Mouse (Mus musculus) midbrain, embryonic 12.5 days (tissue): ENCODE data around the gene Tnf. TPM values are rescaled to one million over a fixed set of nuclear protein-coding genes. Genes with fewer than 3 reads are reported as not detected.
"Not testable (repeated sequence)": the region's sequence is repeated elsewhere in the genome, so short reads cannot be mapped to it uniquely, and the experiment has no call there.

Source experiments
- ATAC-seq: fragments of 200-750 bp; cut with Nextera tagmentation; 2 replicates; pipeline ENCODE4 v1.8.0; 2017; ENCODE audit warnings: low read depth, moderate TSS enrichment, moderate library complexity; ENCODE audit not compliant: low FRiP score
- H3K27ac ChIP-seq: fragments of 300-500 bp; sonication (generic); replicated peaks from 2 replicates; pipeline ENCODE4 v1.5.1; 2016; ENCODE audit warnings: mild to moderate bottlenecking
- H3K27me3 ChIP-seq: fragments of 300-500 bp; sonication (generic); 2 replicates; pipeline ENCODE4 v1.6.1; 2016; ENCODE audit warnings: mild to moderate bottlenecking
- H3K36me3 ChIP-seq: fragments of 300-500 bp; sonication (generic); 2 replicates; pipeline ENCODE4 v1.6.1; 2016
- H3K4me1 ChIP-seq: fragments of 300-500 bp; sonication (generic); 2 replicates; pipeline ENCODE4 v1.6.1; 2016
- H3K4me2 ChIP-seq: fragments of 300-500 bp; sonication (generic); replicated peaks from 2 replicates; pipeline ENCODE4 v1.6.1; 2016; ENCODE audit warnings: mild to moderate bottlenecking, moderate library complexity
- H3K4me3 ChIP-seq: fragments of 300-500 bp; sonication (generic); 2 replicates; pipeline ENCODE4 v1.5.1; 2016; ENCODE audit warnings: mild to moderate bottlenecking
- H3K9ac ChIP-seq: fragments of 300-500 bp; sonication (generic); replicated peaks from 2 replicates; pipeline ENCODE4 v1.6.1; 2016; ENCODE audit warnings: mild to moderate bottlenecking, moderate library complexity
- H3K9me3 ChIP-seq: fragments of 300-500 bp; sonication (generic); 2 replicates; pipeline ENCODE4 v1.6.1; 2016; ENCODE audit warnings: mild to moderate bottlenecking
- WGBS: fragments of 180-500 bp; shearing (Covaris S2); methylation state at CpG from one replicate; pipeline ENCODE4 v1.1.7; 2016; 5-methylcytosine and 5-hydroxymethylcytosine counted together
- polyA plus RNA-seq: library from polyadenylated mRNA; unstranded; fragments of >200 nt; fragmentation: Nextera tagmentation; extraction: Ambion mirVana; gene quantifications from 2 replicates; pipeline ENCODE4 v1.2.1, GENCODE M21; 2016

Tnf gene
- polyA plus RNA-seq, 1 experiment from 2014 or later, result not detected

GRCm38 (mm10) chr17:35241305-35242014 is 39.7 kb upstream of the Tnf start, which contains the start of gene Ddx39b:
Gene Ddx39b (plus strand): TSS chr17:35241746.
- Histone ChIP-seq H3K4me2 (peak within 1 kb of the TSS; percentile 89), H3K9ac (peak within 1 kb of the TSS; percentile 100), H3K4me1 (peaks cover 49% of the 10 kb centered on the region), H3K36me3 (peaks cover 36% of the 10 kb centered on the region), H3K27me3 (no peaks in the 10 kb centered on the region), H3K4me3 (peak within 1 kb of the TSS; percentile 97), H3K27ac (peak within 1 kb of the TSS; percentile 98), H3K9me3 (no peaks in the 10 kb centered on the region)
- peak; percentile 90 for ATAC-seq
- WGBS, result under 1% methylated on average over 61 of the region's 69 CpGs

DNA sequence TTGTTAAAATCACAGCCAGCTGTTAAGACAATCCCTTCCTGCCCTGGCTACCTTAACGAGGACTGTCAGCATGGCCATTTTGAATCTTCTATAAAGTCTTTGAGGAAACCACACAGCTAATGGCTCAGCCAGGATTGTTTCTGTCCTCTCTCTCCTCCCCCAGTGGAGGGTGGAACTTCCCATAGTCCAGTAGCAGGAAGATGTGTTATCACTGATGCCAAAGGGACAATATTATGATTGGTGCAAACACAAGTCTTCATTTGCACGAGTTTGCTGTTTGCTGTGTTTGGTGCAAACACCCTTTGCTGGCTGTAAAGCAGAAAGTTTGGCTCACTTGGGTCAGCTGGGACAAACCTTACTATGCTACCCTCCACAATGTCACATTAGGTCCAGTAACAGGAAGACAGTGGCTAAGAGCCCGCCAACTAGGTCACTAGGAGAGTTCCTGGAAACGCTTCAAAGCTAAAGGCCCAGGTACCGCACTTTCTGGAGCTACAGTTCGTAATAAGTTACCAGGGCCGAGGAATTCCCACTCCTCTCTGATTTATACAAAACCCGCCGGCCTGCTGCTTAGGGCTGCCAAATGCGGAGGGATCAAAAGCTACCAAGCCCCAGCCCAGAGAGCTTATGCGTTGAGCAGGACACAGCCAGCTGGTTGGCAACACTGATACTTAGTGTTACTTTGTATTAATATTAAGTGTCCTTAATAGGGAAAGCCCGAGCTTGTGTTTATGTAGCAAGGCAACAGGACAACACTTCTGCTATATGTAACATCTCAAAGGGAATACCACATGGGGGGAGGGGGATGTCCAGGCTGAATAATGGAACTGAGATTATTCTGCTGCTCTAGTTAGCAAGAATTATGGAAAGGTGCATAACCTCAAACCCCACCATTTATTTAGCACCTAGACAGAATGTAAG is 38.8 kb upstream of the Tnf start:
- peaks cover 28% of the 10 kb centered on the region for H3K36me3 ChIP-seq
- peak overlapping the region; percentile 97 for H3K4me3 ChIP-seq
- 31% methylated on average over 12 of the region's 12 CpGs for WGBS
- no peaks in the 10 kb centered on the region for H3K27me3 ChIP-seq
- peak overlapping the region; percentile 98 for H3K27ac ChIP-seq
- ATAC-seq, result peak; percentile 5; the same call in 1 of the 2 replicates
- H3K9me3 ChIP-seq, result no peaks in the 10 kb centered on the region
- peak overlapping the region; percentile 89 for H3K4me2 ChIP-seq
- peaks cover 44% of the 10 kb centered on the region for H3K4me1 ChIP-seq
- peak overlapping the region; percentile 100 for H3K9ac ChIP-seq

GRCm38 (mm10) chr17:35239700-35240099 is 37.9 kb upstream of the Tnf start:
- WGBS, result 87% methylated on average over 5 of the region's 5 CpGs
- Histone ChIP-seq H3K4me1 (peaks cover 38% of the 10 kb centered on the region), H3K9me3 (no peaks in the 10 kb centered on the region), H3K27me3 (no peaks in the 10 kb centered on the region), H3K4me2 (no peak overlapping the region), H3K36me3 (peaks cover 18% of the 10 kb centered on the region), H3K4me3 (no peak overlapping the region), H3K27ac (no peak overlapping the region), H3K9ac (no peak overlapping the region)
- no peak for ATAC-seq

DNA sequence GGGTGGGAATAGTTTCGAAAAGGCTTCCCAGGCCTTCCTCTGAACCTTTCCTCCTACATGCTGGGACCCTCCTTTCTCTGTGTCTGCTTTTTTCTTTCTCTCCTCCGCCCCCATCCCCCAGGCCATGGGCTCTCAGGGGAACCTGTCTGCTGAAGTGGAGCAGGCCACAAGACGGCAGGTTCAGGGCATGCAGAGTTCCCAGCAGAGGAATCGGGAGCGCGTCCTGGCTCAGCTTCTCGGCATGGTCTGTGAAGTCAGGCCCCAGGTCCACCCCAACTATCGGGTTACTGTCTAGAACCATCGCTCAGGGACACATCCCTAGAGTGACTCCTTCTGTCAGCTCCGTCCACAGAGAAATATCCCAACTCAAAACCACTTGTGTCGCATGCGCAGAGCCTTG is 35.7 kb upstream of the Tnf start:
- Histone ChIP-seq H3K27me3 (no peaks in the 10 kb centered on the region), H3K4me3 (no peak overlapping the region), H3K9ac (no peak overlapping the region), H3K4me1 (peaks cover 33% of the 10 kb centered on the region), H3K4me2 (0 out of 2 replicates have a peak overlapping the region, but pooled peaks have one; percentile 86), H3K9me3 (no peaks in the 10 kb centered on the region), H3K27ac (no peak overlapping the region), H3K36me3 (peaks cover 11% of the 10 kb centered on the region; the same call in 1 of the 2 replicates)
- no peak for ATAC-seq
- 85% methylated on average over 12 of the region's 12 CpGs for WGBS

- no peaks in the 10 kb centered on the region for H3K27me3 ChIP-seq
- peak overlapping the region; percentile 86 for H3K4me2 ChIP-seq
- ATAC-seq, result no peak
- peak overlapping the region; percentile 86 for H3K9ac ChIP-seq
- H3K27ac ChIP-seq, result peak overlapping the region; percentile 95
- peaks cover 33% of the 10 kb centered on the region for H3K4me1 ChIP-seq
- WGBS, result 79% methylated on average over 9 of the region's 9 CpGs
- H3K9me3 ChIP-seq, result no peaks in the 10 kb centered on the region
- peak overlapping the region; percentile 66 for H3K4me3 ChIP-seq
- H3K36me3 ChIP-seq, result peaks cover 11% of the 10 kb centered on the region; the same call in 1 of the 2 replicates
Observed at GRCm38 (mm10) chr17:35236996-35237395, 35.2 kb upstream of the Tnf start.

DNA sequence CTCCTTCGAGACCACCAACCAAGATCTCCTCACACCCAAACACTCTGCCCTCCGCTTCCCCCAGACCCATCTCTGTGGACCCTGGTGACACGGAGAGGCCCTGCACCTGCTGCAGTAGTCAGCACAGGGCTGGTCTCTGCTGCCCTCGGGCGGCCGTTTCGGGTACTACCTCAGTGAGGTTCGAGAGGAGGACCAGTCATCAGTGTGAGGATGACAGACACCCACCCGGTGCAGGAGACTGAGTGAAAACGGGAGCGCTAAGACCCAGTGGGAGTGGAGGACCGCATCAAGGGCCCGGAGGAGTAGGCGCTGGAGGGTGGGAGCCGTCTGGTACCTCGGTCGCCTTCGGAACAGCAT is 34.6 kb upstream of the Tnf start:
- H3K4me2 ChIP-seq, result peak overlapping the region; percentile 86
- under 1% methylated on average over 18 of the region's 18 CpGs for WGBS
- H3K9me3 ChIP-seq, result no peaks in the 10 kb centered on the region

GRCm38 (mm10) chr17:35235614-35236389 is 34.0 kb upstream of the Tnf start, which contains the start of gene Nfkbil1:
Gene Nfkbil1 (minus strand): TSS chr17:35235792.
- H3K4me3 ChIP-seq, result peak within 1 kb of the TSS; percentile 66
- peak; percentile 78 for ATAC-seq
- H3K27ac ChIP-seq, result peak within 1 kb of the TSS; percentile 95
- H3K4me2 ChIP-seq, result peak within 1 kb of the TSS; percentile 86
- under 1% methylated on average over 35 of the region's 35 CpGs for WGBS
- H3K9ac ChIP-seq, result peak within 1 kb of the TSS; percentile 86
- no peaks in the 10 kb centered on the region for H3K9me3 ChIP-seq
- peaks cover 16% of the 10 kb centered on the region for H3K36me3 ChIP-seq
- H3K4me1 ChIP-seq, result peaks cover 35% of the 10 kb centered on the region
- no peaks in the 10 kb centered on the region for H3K27me3 ChIP-seq

More for the DNA sequence above, 34.6 kb upstream of the Tnf start:
- peak; percentile 75 for ATAC-seq
- H3K27me3 ChIP-seq, result no peaks in the 10 kb centered on the region
- peak overlapping the region; percentile 95 for H3K27ac ChIP-seq
- H3K9ac ChIP-seq, result peak overlapping the region; percentile 86
- peak overlapping the region; percentile 66 for H3K4me3 ChIP-seq
- H3K4me1 ChIP-seq, result peaks cover 38% of the 10 kb centered on the region
- H3K36me3 ChIP-seq, result peaks cover 11% of the 10 kb centered on the region; the same call in 1 of the 2 replicates

DNA sequence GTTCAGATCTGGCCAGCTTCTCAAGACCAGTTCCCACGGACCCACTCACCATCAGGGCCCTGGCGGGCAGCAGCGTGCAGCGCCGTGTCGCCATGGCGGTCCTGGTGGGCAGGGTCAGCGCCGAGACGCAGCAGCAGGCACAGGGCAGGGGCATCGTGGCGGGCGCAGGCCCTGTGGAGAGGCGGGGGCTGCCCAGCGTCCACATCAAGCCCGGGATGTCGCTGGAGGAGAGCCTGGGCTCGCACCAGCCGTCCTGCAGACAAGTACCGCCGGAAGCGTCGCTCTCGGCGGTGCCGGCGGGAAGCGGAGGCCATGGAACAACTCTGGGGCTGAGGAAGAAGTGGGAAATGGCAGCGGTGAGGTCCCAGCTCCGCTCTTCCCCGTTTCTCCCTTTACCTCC is 33.1 kb upstream of the Tnf start:
- ATAC-seq, result 0 out of 2 replicates have a peak, but pooled peaks have one; percentile 7
- Histone ChIP-seq H3K4me1 (peaks cover 27% of the 10 kb centered on the region), H3K27me3 (no peaks in the 10 kb centered on the region), H3K9ac (peak overlapping the region; percentile 86), H3K27ac (peak overlapping the region; percentile 95), H3K9me3 (no peaks in the 10 kb centered on the region), H3K4me2 (peak overlapping the region; percentile 86), H3K4me3 (peak overlapping the region; percentile 66), H3K36me3 (peaks cover 22% of the 10 kb centered on the region)
- 8% methylated on average over 31 of the region's 31 CpGs for WGBS

DNA sequence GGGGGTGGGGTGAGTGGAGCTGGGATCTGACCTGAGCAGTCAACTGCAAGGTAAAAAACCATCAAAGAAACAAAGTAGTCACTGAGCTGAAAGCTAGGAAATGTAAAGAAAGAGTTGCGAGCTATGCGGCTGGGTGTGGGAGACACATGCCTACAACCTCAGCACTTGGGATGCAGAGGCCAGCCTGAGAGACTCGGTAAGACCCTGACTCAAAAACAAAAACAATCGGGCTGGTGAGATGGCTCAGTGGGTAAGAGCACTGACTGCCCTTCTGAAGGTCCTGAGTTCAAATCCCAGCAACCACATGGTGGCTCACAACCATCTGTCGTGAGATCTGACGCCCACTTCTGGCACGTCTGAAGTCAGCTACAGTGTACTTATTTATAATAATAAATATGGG is 32.3 kb upstream of the Tnf start:
- Histone ChIP-seq H3K4me2 (peak overlapping the region; percentile 86; the same call in 1 of the 2 replicates), H3K4me1 (peaks cover 27% of the 10 kb centered on the region), H3K36me3 (peaks cover 30% of the 10 kb centered on the region), H3K4me3 (0 out of 2 replicates have a peak overlapping the region, but pooled peaks have one; percentile 5)
- H3K27ac ChIP-seq, H3K9me3 ChIP-seq, H3K27me3 ChIP-seq, ATAC-seq, H3K9ac ChIP-seq: not testable (repeated sequence)
- 89% methylated on average over 7 of the region's 7 CpGs for WGBS

DNA sequence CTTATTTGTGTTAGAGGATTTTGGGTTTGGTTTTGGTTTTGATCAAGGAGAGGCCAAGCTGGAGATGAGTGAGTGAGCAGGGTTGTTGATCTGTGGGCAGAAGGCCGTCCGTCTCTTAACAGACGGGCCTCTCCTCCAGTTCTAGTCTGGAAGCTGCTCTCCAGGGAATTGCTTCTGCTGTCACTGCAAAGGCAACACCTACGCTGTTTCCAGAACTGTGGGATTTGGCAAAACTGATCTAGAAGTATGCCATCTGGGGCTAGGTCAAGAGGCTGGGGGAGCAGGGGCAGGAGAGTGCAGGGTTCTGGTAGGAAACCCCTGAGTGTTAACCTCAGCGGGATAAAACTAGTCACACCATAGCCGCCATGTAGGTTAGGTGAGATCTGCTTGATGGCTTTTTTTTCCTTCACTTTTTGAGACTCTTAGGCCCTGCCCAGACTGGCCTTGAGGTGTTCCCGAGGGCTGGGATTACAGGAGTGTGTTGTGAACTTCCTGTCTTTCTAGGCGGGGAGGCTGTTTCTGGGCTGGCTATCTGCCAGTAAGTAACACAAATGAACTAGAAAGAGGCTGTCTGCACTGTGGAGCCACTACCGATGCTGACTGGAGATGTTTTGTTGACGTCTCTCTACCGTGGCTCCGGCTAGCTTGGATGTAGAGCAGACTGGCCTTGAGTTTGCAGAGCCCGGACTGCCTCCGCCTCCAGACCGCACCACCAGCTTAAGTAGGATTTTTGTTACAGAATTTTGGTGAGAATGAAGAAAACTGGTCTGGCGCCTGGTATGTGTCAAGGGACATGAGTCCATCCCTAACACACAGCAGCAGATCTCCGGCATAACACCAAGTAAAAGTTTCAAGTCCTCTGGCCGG is 31.5 kb upstream of the Tnf start, which contains the start of gene Atp6v1g2:
Gene Atp6v1g2 (plus strand): TSS at position 547 of the 867 bp plus-strand sequence.
- Histone ChIP-seq H3K9me3 (no peaks in the 10 kb centered on the region), H3K9ac (peak within 1 kb of the TSS; percentile 86; the same call in 1 of the 2 replicates), H3K4me1 (peaks cover 27% of the 10 kb centered on the region), H3K27me3 (no peaks in the 10 kb centered on the region), H3K36me3 (peaks cover 37% of the 10 kb centered on the region), H3K4me3 (peak within 1 kb of the TSS; percentile 66), H3K4me2 (peak within 1 kb of the TSS; percentile 86), H3K27ac (peak within 1 kb of the TSS; percentile 95; the same call in 1 of the 2 replicates)
- no peak for ATAC-seq
- 86% methylated on average over 18 of the region's 18 CpGs for WGBS
